Mouse (Mus musculus): ENCODE measurements around the gene Serf2.
"Not testable (repeated sequence)": the region's sequence is repeated elsewhere in the genome, so short reads cannot be mapped to it uniquely, and the experiment has no call there.

Gene Serf2

DNA sequence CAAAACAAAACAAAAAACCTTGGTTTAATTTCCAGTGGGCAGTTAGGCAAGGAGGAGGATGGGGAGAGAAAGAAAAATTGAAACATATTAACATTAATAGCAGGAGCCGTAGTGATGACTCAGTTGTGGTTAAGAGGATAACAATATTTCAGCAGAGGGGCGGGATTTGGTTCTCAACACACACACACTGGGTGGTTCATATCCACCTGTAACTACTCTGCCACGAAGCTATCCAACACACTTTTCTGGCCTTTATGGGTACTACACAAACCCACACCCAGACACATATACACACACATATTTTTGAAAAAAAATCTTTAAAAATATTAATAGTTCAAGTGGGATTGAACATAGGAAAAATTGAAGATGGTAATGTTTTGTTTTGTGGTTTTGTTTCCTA is 2.0 kb upstream of the Serf2 start:
- ATAC-seq (ENCODE audit: low TSS enrichment): no peak

DNA sequence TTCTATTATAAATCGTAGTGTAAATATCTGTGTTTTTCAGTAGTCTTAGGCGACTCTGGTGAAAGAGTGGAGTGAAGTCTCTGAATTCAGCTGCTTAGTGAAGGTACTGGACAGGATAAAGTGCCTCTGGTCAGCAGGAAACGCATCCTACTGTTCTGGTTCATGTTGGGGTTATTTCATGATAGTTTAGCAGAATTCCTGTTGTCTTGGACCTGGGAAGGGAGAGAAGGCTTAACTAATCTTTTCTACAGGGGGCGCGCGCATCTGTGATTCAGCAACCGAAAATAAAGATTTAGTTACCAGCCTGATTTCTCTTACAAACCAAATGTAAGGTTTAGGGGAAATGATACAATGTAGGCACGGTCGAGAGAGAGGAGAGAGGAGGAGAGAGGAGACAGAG is 859 bp upstream of the Serf2 start:
- ATAC-seq (ENCODE audit: low TSS enrichment): no peak

GRCm38 (mm10) chr2:121449545-121450011 is 583 bp downstream of the Serf2 start:
- peak; percentile 13 for ATAC-seq (ENCODE audit: low TSS enrichment)

DNA sequence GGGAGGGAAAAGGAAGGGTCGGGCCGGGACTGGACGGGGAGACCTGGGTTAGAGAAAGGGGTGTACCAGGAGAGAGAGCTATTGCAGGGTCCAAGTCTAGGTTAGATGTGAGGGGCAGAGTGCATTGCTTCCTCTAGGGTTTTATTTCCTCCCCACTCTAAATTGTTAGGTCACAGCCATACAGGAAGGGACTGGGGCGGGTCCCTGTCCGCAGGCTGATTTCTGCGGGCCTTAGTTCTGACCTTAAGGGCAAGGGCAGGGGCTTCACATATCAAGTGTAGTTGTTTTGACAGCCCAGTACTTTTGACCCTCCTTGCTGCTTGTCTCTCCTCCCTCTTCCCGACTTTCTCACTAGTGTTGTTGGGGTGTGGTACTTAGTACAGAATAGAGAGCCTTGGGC is 1.1 kb downstream of the Serf2 start:
- no peak for ATAC-seq (ENCODE audit: low TSS enrichment)

DNA sequence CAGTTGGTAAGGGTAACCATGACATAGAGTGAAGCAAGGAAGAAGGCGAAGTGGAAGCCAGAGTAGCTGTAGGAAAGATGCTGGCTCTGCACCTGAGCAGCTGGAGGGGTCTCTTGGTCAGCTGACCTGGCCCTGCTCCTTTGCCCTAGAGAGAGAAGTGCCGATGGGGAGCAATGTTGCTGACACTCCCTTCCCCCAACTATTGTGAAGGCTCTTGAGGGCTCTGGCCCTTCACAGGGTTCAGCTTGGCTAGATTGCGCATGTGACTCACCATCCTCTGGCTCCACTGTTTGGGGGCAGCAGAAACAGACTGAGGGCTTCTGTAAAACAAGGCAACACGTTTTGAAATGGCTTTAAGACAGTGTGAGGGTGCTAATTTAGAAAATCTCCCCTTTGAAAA is 3.4 kb downstream of the Serf2 start:
- ATAC-seq (ENCODE audit: low TSS enrichment): no peak

DNA sequence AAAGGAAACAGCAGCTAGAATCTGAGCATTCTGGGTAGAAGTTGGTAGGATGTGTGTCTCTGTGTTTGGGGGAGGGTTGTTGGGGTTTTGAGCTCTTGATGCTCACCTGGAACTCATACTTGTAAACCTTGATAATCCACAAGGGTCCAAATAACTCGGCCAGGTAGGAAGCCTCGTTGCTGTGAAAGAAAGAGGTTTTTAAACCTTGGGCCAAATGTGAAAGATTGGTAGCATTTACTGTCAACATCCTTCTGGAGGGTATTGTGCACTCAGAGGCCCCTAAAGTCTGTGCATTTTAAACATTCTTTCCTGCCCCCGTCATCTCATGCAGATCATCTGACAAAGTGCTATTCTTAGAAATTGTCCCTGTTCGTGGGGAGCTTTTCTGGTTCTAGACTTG is 4.0 kb downstream of the Serf2 start, which contains the start of gene Hypk:
Gene Hypk, plus strand, starts transcription at position 301 of the 400 bp plus-strand sequence.
- no peak for ATAC-seq (ENCODE audit: low TSS enrichment)

DNA sequence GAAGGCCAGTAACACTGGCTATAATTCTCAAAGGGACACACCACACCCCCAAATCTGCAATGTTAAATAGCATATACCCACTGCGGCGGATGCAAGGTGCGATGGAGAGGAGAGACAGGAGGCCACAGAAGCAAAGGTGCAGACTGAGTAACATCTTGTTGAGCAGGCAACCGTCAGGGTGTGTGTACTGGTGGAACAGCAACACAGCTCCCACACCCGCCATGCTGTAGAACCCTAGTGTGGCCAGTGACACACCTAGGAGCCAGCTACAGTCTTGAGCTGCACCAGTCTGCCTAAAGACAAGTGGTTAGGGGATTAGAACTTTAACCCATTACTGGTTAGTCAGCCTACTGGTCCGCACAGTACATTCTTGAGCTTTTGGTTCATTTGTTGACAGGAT is 4.9 kb downstream of the Serf2 start:
- no peak for ATAC-seq (ENCODE audit: low TSS enrichment)

DNA sequence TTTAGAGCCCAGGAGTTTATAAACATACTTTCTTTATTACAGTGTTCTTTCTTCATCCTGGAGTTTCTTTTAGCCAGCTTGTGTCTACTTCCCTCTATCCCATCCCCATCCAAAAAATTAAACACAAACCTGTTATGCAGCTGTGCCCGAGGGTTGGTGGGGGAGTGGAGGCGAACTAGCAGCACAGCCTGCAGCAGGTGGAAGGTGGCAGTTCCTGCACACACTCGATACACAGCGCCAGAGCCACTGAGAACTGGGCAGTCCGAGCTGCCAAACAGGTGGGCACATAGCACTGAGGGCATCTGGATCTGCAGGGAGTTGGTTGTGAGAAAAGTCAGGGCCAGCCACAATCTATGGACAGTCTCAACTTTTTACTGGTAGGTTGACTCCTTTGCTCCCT is 6.5 kb downstream of the Serf2 start:
- ATAC-seq (ENCODE audit: low TSS enrichment): no peak

GRCm38 (mm10) chr2:121456692-121457642 is 8.0 kb downstream of the Serf2 start, which contains the start of gene Serinc4:
TSS of gene Serinc4 (minus strand) at chr2:121456781.
- ATAC-seq (ENCODE audit: low TSS enrichment): peak; percentile 90

GRCm38 (mm10) chr2:121460071-121460470 is 11.1 kb downstream of the Serf2 start:
- no peak for ATAC-seq (ENCODE audit: low TSS enrichment)

GRCm38 (mm10) chr2:121468982-121469381 is 20.0 kb downstream of the Serf2 start:
- ATAC-seq (ENCODE audit: low TSS enrichment): not testable (repeated sequence)

DNA sequence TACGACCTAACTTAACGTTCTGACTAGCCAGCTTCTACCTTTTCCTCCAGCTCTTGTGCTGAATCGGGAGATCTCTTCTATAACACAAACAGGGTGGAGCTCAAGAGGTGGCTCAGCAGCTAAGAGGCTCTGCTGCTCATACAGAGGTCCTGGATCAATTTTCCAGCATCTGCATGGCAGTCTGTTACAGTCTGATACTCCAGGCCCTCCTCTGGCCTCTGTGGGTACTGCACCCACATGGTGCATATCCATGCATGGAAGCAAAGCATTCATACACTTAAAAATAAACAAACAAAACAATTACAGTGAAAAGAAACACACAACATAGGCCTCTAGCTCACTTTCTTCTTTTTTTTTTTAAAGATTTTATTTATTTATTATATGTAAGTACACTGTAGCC is 23.8 kb downstream of the Serf2 start:
- not testable (repeated sequence) for ATAC-seq (ENCODE audit: low TSS enrichment)

- ATAC-seq (ENCODE audit: low TSS enrichment): peak; percentile 99
Measured at GRCm38 (mm10) chr2:121473301-121474179, 24.5 kb downstream of the Serf2 start, which contains the start of gene Mfap1b. TSS of gene Mfap1b (minus strand) at chr2:121474067.

DNA sequence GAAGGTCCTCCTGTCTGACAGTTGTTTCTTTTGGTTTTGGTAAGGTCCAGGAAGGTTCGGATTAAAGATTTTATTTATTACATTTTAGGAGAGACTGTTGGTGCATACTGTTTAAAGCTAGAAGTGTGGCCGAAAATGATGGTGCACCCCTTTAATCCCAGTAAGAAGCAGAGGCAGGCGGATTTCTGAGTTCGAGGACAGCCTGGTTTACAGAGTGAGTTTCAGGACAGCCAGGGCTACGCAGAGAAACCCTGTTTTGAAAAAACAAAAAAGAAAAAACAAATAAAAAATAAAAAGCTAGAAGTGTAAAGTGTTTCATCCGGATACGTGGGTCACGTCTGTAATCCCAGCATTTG is 25.2 kb downstream of the Serf2 start:
- no peak for ATAC-seq (ENCODE audit: low TSS enrichment)

- ATAC-seq (ENCODE audit: low TSS enrichment): not testable (repeated sequence)
Measured at GRCm38 (mm10) chr2:121475306-121475705, 26.3 kb downstream of the Serf2 start.

DNA sequence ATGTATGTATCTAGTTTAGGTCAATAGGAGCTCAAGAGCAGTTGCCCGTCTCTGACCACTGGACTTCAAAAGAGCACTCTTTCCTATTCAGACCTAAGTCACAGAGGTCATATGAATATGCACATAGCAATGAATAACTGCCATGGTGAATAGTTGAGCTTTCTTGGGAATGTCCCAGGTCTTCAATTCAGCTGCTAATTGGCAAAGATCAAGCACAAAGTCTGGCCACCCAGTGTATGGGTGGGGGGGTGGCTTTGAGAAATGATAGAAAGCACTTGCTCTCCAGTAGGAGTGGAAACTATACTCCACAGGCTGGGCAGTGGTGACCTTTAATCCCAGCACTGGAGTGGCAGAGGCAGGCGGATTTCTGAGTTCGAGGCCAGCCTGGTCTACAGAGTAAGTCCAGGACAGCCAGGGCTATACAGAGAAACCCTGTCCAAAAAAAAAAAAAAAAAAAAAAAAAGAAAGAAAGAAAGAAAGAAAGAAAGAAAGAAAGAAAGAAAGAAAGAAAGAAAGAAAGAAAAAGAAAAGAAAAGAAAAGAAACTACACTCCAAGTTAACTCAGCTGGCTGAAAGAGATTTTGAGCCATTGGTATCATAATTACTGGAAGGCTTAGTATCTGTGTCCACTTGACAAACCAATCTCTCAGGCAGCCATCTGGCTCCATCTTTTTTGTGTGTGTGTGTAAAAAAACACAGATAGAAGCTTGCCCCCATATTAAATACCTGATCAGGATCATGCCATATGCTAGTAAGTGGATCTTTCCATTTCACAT is 28.7 kb downstream of the Serf2 start:
- ATAC-seq (ENCODE audit: low TSS enrichment): no peak

- no peak for ATAC-seq (ENCODE audit: low TSS enrichment)
Measured at GRCm38 (mm10) chr2:121480498-121480897, 31.5 kb downstream of the Serf2 start.

- not testable (repeated sequence) for ATAC-seq (ENCODE audit: low TSS enrichment)
Measured at GRCm38 (mm10) chr2:121480916-121481315, 31.9 kb downstream of the Serf2 start.

DNA sequence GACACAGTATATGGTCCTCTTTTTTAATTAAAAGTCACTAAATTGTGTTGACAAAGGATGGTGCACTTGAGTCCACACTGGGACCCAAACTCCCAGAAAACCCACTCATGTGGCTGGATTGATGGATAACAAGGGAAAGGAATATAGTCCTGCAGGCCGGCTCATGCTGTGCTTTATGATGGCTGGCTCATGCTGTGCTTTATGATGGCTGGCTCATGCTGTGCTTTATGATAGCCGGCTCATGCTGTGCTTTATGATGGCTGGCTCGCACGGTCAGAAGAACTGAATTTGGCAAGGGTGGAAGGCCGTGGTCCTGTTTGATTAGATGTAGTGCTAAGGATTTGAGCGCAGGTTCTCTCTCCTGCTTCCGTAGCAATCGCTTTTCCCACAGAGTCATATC is 34.6 kb downstream of the Serf2 start:
- ATAC-seq (ENCODE audit: low TSS enrichment): no peak

DNA sequence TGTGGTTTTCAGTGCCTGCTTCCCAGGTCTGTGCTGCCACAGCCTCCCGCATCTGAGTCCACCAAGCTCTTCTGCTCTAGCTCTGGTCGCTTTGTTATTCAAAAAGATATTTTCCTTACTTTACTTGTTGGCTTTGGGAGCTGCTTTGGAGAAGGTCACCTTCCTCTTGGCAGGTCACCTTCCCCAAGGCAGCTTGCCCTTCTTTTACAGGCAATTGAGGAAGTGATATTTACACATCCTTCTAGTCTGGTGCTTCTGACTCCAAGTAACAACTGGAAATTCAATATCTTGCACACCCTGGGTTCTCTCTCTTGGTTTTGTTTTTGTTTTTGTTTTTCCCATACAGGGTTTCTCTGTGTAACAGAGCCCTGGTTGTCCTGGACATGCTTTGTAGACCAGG is 35.4 kb downstream of the Serf2 start:
- not testable (repeated sequence) for ATAC-seq (ENCODE audit: low TSS enrichment)

DNA sequence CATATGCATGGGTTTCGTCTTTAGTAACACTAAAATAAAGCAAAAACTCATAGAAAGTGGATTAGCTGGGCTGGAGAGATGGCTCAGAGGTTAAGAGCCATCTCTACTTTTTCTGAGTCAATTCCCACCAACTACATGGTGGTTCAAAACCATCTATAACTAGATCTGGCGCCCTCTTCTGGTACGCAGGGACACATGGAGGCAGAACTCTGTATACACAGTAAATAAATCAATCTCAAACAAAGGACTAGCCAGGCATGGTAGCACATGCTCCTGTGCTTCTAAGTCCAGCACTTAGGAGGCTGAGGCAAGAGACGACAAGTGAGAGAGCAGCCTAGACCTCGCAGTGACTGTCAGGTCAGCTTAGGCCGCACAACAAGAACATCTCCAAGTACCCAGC is 52.6 kb downstream of the Serf2 start:
- not testable (repeated sequence) for ATAC-seq (ENCODE audit: low TSS enrichment)

All from frontal cortex, adult (tissue).